Mouse (Mus musculus) lung, postnatal 25 days (tissue): ENCODE measurements around the gene Rpl12.
A peak's percentile ranks its signal among the peaks of the same experiment; 100 is the strongest.

ENCODE experiments used
- DNase-seq: peaks from one replicate; pipeline ENCODE4 v3.0.0; 2022; ENCODE audit warnings: low spot score

The Rpl12 gene

GRCm38 (mm10) chr2:32961192-32961995 lies at the start of gene Rpl12, which contains the start of gene Lrsam1:
Rpl12 (plus strand) TSS chr2:32961559.
Lrsam1 (minus strand) TSS chr2:32961614.
- DNase-seq: peak; percentile 95

GRCm38 (mm10) chr2:32911639-32912182 lies 49.6 kb upstream of the Rpl12 start:
- no peak for DNase-seq

- DNase-seq: peak; percentile 80
Observed at GRCm38 (mm10) chr2:32912210-32912804, 49.1 kb upstream of the Rpl12 start.

- peak; percentile 90 for DNase-seq
Observed at GRCm38 (mm10) chr2:32914362-32914761, 47.0 kb upstream of the Rpl12 start.

GRCm38 (mm10) chr2:32914896-32915295 lies 46.5 kb upstream of the Rpl12 start:
- peak; percentile 77 for DNase-seq

GRCm38 (mm10) chr2:32917526-32917925 lies 43.8 kb upstream of the Rpl12 start:
- DNase-seq: peak; percentile 80

GRCm38 (mm10) chr2:32918391-32918790 lies 43.0 kb upstream of the Rpl12 start:
- DNase-seq: no peak

GRCm38 (mm10) chr2:32921235-32921634 lies 40.1 kb upstream of the Rpl12 start:
- DNase-seq: no peak

- DNase-seq: no peak
Observed at GRCm38 (mm10) chr2:32921801-32922380, 39.5 kb upstream of the Rpl12 start.

- DNase-seq: no peak
Observed at GRCm38 (mm10) chr2:32922564-32922963, 38.8 kb upstream of the Rpl12 start.

- DNase-seq: no peak
Observed at GRCm38 (mm10) chr2:32923551-32924250, 37.7 kb upstream of the Rpl12 start.

- no peak for DNase-seq
Observed at GRCm38 (mm10) chr2:32924306-32924844, 37.0 kb upstream of the Rpl12 start.

- DNase-seq: no peak
Observed at GRCm38 (mm10) chr2:32926330-32927075, 34.9 kb upstream of the Rpl12 start.

- DNase-seq: peak; percentile 82
Observed at GRCm38 (mm10) chr2:32927624-32928234, 33.6 kb upstream of the Rpl12 start.

- peak; percentile 88 for DNase-seq
Observed at GRCm38 (mm10) chr2:32928235-32928946, 33.0 kb upstream of the Rpl12 start.

- no peak for DNase-seq
Observed at GRCm38 (mm10) chr2:32928947-32929829, 32.2 kb upstream of the Rpl12 start.

GRCm38 (mm10) chr2:32931730-32932129 lies 29.6 kb upstream of the Rpl12 start:
- DNase-seq: no peak

- DNase-seq: no peak
Observed at GRCm38 (mm10) chr2:32938741-32939140, 22.6 kb upstream of the Rpl12 start.

GRCm38 (mm10) chr2:32939418-32939817 lies 21.9 kb upstream of the Rpl12 start:
- DNase-seq: peak; percentile 35
